Mouse (Mus musculus) liver, adult 2 months (tissue): Measurements from ENCODE around the gene Ahcyl2.

ENCODE experiments used
- CTCF ChIP-seq: fragments of 200-500 bp; IDR thresholded peaks from 2 replicates; pipeline ENCODE4 v1.5.1; 2011; ENCODE audit warnings: low read depth, low read length, control low read depth
- POLR2A ChIP-seq: fragments of 200-500 bp; IDR thresholded peaks from 2 replicates; pipeline ENCODE4 v1.6.1; 2011; ENCODE audit warnings: low read length, control low read depth; ENCODE audit not compliant: insufficient read depth; ENCODE audit errors: extremely low read depth

- TF ChIP-seq CTCF = no peak
- no peak for TF ChIP-seq POLR2A
Observed at GRCm38 (mm10) chr6:29774161-29774560, 6.3 kb downstream of the Ahcyl2 start.
